Mouse (Mus musculus): ENCODE data around the gene Odf3. TPM values are rescaled to one million over a fixed set of nuclear protein-coding genes. Genes with fewer than 3 reads are reported as not detected.

The Odf3 gene
- polyA plus RNA-seq, 1 experiment from 2014 or later: not detected

DNA sequence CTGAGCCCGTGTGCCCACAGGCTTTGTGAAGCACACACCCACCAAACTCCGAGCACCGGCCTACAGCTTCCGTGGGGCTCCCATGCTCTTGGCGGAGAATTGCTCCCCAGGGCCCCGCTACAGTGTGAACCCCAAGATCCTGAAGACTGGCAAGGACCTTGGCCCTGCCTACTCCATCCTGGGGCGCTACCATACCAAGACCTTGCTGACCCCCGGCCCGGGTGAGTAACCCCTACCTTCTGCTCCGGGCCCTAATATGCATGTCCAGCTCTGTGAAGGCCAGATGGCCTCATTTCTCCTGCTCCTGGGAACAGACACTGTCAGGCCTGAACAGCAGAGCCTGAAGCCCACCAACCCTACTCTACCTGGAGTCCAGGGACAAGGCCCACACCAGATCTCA is 986 bp downstream of the Odf3 start:
- WGBS: 91% methylated on average over 10 of the region's 10 CpGs
- no peaks in the 10 kb centered on the region for H3K9me3 ChIP-seq (replicated peaks)
- H3K27me3 ChIP-seq (ENCODE audit: low read depth, poor library complexity, severe bottlenecking): peaks cover 8% of the 10 kb centered on the region
- no peak overlapping the region for H3K27ac ChIP-seq
- peaks cover 24% of the 10 kb centered on the region for H3K36me3 ChIP-seq
- peaks cover 9% of the 10 kb centered on the region for H3K4me1 ChIP-seq
- no peak for DNase-seq (ENCODE audit: low spot score)
- no peak overlapping the region for H3K4me3 ChIP-seq

GRCm38 (mm10) chr7:140851916-140852315 is 4.3 kb downstream of the Odf3 start:
- Histone ChIP-seq H3K36me3 (peaks cover 38% of the 10 kb centered on the region), H3K9me3 (replicated peaks) (no peaks in the 10 kb centered on the region), H3K4me3 (no peak overlapping the region), H3K27me3 (ENCODE audit: low read depth, poor library complexity, severe bottlenecking) (no peaks in the 10 kb centered on the region), H3K4me1 (peaks cover 18% of the 10 kb centered on the region), H3K27ac (no peak overlapping the region)
- DNase-seq (ENCODE audit: low spot score): no peak
- 93% methylated on average over 4 of the region's 4 CpGs for WGBS

DNA sequence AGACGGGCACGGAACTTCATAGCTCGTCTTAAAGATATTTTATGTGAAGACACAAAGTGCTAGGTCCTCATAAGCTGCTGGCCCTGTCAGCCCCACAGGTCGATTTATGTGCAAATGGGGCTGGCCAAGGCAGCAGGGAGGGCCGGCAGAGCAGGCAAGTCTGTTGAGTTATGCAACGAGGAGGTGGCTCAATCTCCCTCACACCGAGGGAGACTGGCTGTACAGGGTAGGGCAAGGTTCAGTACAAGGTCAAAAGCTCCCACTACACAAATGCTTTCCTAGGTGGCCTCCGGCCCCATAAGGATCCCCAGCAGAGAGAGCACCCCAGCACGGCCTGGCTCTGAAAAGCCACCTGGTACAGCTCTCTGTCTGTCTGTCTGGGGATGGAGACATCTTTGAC is 5.8 kb downstream of the Odf3 start:
- Histone ChIP-seq H3K27ac (no peak overlapping the region), H3K27me3 (ENCODE audit: low read depth, poor library complexity, severe bottlenecking) (no peaks in the 10 kb centered on the region), H3K9me3 (replicated peaks) (no peaks in the 10 kb centered on the region), H3K36me3 (peaks cover 38% of the 10 kb centered on the region), H3K4me3 (no peak overlapping the region), H3K4me1 (peaks cover 30% of the 10 kb centered on the region)
- no peak for DNase-seq (ENCODE audit: low spot score)
- 78% methylated on average over 9 of the region's 9 CpGs for WGBS

- Histone ChIP-seq H3K36me3 (peaks cover 49% of the 10 kb centered on the region), H3K4me3 (no peak overlapping the region), H3K27ac (no peak overlapping the region), H3K4me1 (peaks cover 36% of the 10 kb centered on the region), H3K9me3 (replicated peaks) (no peaks in the 10 kb centered on the region), H3K27me3 (ENCODE audit: low read depth, poor library complexity, severe bottlenecking) (no peaks in the 10 kb centered on the region)
- WGBS: 94% methylated on average over 18 of the region's 18 CpGs
- DNase-seq (ENCODE audit: low spot score): no peak
These were observed 6.9 kb downstream of the Odf3 start for GRCm38 (mm10) chr7:140854483-140854882.

GRCm38 (mm10) chr7:140855181-140855580 is 7.6 kb downstream of the Odf3 start:
- Histone ChIP-seq H3K36me3 (peaks cover 56% of the 10 kb centered on the region), H3K27ac (peak overlapping the region; percentile 88; the same call in 1 of the 2 replicates), H3K9me3 (replicated peaks) (no peaks in the 10 kb centered on the region), H3K27me3 (ENCODE audit: low read depth, poor library complexity, severe bottlenecking) (no peaks in the 10 kb centered on the region), H3K4me1 (peaks cover 36% of the 10 kb centered on the region), H3K4me3 (peak overlapping the region; percentile 91)
- WGBS: 82% methylated on average over 9 of the region's 9 CpGs
- no peak for DNase-seq (ENCODE audit: low spot score)

DNA sequence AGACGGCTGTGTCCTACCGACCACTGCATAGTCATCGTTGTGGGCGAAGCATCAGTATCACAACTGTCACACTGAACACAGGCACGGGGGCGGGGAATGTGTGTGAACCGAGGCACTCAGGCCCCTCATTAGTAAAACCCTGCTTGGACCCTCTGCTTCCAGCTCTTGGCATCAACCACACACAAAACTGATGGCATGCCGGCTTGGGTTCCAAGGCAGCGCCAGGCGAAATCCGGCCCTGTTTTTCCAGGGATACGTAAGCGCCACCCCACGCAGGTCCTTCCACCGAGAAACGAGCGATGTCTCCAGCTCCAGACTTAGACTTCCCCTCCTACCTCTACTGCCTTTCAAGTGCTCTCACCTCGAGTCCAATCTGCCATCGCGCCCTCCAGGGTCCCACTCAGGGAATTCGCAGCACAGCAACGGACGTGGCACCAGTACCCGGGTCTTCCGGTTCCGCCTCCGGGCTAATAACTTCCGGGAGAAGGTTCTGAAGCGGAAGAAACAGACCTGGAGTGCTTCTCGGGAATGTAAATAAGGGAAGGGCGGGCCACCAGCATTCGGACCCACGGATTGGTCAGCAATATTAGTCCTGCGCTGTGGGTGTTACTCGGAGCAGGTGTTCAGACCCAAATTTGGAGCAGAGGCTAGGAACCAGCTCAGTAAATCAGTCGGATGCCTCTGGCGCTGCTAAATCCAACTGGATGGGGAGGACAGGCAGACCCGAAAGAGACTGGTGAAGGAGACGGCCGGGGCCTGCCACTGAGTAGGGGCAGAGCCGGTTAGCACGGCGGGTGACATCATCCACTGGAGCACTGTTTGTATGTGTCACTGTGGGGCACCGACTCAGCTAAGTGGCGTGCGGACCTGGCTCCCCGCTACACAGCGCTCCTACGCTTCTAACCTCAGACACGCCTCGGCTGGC is 8.5 kb downstream of the Odf3 start, which contains the start of gene Gm45785:
Gene Gm45785, minus strand, starts transcription at position 472 of the 925 bp plus-strand sequence.
- Histone ChIP-seq H3K36me3 (peaks cover 66% of the 10 kb centered on the region), H3K4me1 (peaks cover 36% of the 10 kb centered on the region), H3K4me3 (peak within 1 kb of the TSS; percentile 91), H3K27ac (peak within 1 kb of the TSS; percentile 88), H3K27me3 (ENCODE audit: low read depth, poor library complexity, severe bottlenecking) (no peaks in the 10 kb centered on the region), H3K9me3 (replicated peaks) (no peaks in the 10 kb centered on the region)
- WGBS: 2% methylated on average over 51 of the region's 51 CpGs
- DNase-seq (ENCODE audit: low spot score): peak; percentile 93

DNA sequence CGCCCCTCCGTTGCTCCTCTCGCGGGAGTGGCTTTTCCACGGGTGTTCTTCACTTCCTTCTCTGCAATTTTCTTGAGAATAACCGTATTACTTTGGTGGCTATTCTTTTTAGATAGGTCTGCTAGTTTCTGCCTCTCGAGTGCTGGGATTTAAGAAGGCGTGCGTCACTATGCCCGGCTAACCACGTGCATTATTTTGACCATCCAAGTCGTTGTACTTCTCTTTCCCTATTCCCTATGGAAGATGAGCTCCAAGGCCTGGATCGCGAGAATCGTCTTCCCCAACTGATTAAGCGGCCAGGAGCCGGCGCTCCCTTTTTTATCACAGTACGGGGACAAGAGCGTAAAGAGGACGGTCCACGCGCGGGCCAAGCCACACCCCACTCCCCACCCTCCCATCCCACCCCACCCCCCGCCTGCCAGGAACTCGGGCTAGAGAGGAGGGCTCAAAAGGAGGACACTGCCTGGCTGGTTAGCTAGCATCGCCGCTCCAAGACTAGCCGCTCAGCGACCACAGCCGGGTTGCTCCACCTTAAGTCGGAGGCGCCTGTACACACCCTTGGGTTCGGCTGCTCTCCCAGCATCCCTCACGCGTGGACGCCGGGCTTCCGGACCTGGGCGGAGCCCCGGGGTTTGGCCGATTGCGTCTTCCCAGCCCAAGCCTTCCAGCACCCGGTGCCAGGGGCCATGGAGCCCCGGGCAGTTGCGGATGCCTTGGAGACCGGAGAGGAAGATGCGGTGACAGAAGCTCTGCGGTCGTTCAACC is 9.4 kb downstream of the Odf3 start, which contains the start of gene Ric8a:
Gene Ric8a, plus strand, starts transcription at position 173 of the 765 bp plus-strand sequence.
- Histone ChIP-seq H3K27ac (peak within 1 kb of the TSS; percentile 88), H3K4me1 (peaks cover 36% of the 10 kb centered on the region), H3K36me3 (peaks cover 67% of the 10 kb centered on the region), H3K27me3 (ENCODE audit: low read depth, poor library complexity, severe bottlenecking) (no peaks in the 10 kb centered on the region), H3K4me3 (peak within 1 kb of the TSS; percentile 91), H3K9me3 (replicated peaks) (no peaks in the 10 kb centered on the region)
- DNase-seq (ENCODE audit: low spot score): peak; percentile 82
- WGBS: under 1% methylated on average over 50 of the region's 50 CpGs

GRCm38 (mm10) chr7:140857550-140858505 is 10.2 kb downstream of the Odf3 start, which contains the start of gene Bet1l:
Gene Bet1l (minus strand): TSS chr7:140857577.
- H3K27me3 ChIP-seq (ENCODE audit: low read depth, poor library complexity, severe bottlenecking): no peaks in the 10 kb centered on the region
- H3K4me3 ChIP-seq: peak within 1 kb of the TSS; percentile 91
- H3K36me3 ChIP-seq: peaks cover 67% of the 10 kb centered on the region
- H3K4me1 ChIP-seq: peaks cover 36% of the 10 kb centered on the region
- peak within 1 kb of the TSS; percentile 88 for H3K27ac ChIP-seq
- no peaks in the 10 kb centered on the region for H3K9me3 ChIP-seq (replicated peaks)
- WGBS: 44% methylated on average over 40 of the region's 40 CpGs
- peak; percentile 35 for DNase-seq (ENCODE audit: low spot score)

- no peak for DNase-seq (ENCODE audit: low spot score)
- Histone ChIP-seq H3K9me3 (replicated peaks) (no peaks in the 10 kb centered on the region), H3K27me3 (ENCODE audit: low read depth, poor library complexity, severe bottlenecking) (no peaks in the 10 kb centered on the region), H3K4me3 (peak overlapping the region; percentile 91; the same call in 1 of the 2 replicates), H3K27ac (no peak overlapping the region), H3K4me1 (peaks cover 36% of the 10 kb centered on the region), H3K36me3 (peaks cover 67% of the 10 kb centered on the region)
- 96% methylated on average over 8 of the region's 8 CpGs for WGBS
These were observed 11.1 kb downstream of the Odf3 start for GRCm38 (mm10) chr7:140858746-140859145.

- no peaks in the 10 kb centered on the region for H3K9me3 ChIP-seq (replicated peaks)
- H3K27me3 ChIP-seq (ENCODE audit: low read depth, poor library complexity, severe bottlenecking): no peaks in the 10 kb centered on the region
- no peak overlapping the region for H3K27ac ChIP-seq
- H3K4me1 ChIP-seq: peaks cover 34% of the 10 kb centered on the region
- peaks cover 67% of the 10 kb centered on the region for H3K36me3 ChIP-seq
- WGBS: 77% methylated on average over 6 of the region's 6 CpGs
- H3K4me3 ChIP-seq: no peak overlapping the region
- no peak for DNase-seq (ENCODE audit: low spot score)
These were observed 12.4 kb downstream of the Odf3 start for GRCm38 (mm10) chr7:140859997-140860396.

GRCm38 (mm10) chr7:140860728-140861127 is 13.1 kb downstream of the Odf3 start:
- H3K36me3 ChIP-seq: peaks cover 70% of the 10 kb centered on the region
- no peak overlapping the region for H3K27ac ChIP-seq
- no peak for DNase-seq (ENCODE audit: low spot score)
- H3K27me3 ChIP-seq (ENCODE audit: low read depth, poor library complexity, severe bottlenecking): no peaks in the 10 kb centered on the region
- 90% methylated on average over 5 of the region's 5 CpGs for WGBS
- H3K4me3 ChIP-seq: no peak overlapping the region
- no peaks in the 10 kb centered on the region for H3K9me3 ChIP-seq (replicated peaks)
- peaks cover 27% of the 10 kb centered on the region for H3K4me1 ChIP-seq

DNA sequence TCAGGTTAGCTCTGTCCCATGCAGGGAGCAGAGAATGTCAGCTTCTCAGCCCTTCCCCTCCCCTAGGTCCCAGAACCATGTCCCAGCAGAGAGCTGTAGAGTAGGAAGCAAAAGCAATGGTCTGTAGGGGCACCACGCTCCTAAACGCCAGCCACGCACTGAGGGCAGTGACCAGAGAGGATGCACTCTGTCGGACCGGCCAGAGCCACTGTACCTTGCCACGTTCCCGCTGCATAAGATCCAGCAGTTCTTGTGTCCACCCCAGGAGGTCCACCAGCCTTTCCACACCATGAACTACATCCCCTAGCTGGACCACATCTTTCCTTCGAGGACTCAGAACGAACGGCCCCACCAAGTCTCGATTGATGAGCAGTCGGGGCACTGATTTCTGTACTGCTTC is 17.2 kb downstream of the Odf3 start:
- Histone ChIP-seq H3K4me3 (no peak overlapping the region), H3K4me1 (no peaks in the 10 kb centered on the region), H3K27me3 (ENCODE audit: low read depth, poor library complexity, severe bottlenecking) (no peaks in the 10 kb centered on the region), H3K36me3 (peaks cover 77% of the 10 kb centered on the region), H3K9me3 (replicated peaks) (no peaks in the 10 kb centered on the region), H3K27ac (no peak overlapping the region)
- WGBS: 87% methylated on average over 12 of the region's 12 CpGs
- no peak for DNase-seq (ENCODE audit: low spot score)
